Mouse (Mus musculus) frontal cortex, postnatal 36 days (tissue): ENCODE measurements around the gene Dcaf8.

Experiments
- DNase-seq, 2 experiments: peaks; one replicate each; pipeline ENCODE4 v3.0.0; 2022; ENCODE audit warnings: low spot score in 2 of 2

Gene Dcaf8

GRCm38 (mm10) chr1:172147835-172148278 lies at the start of gene Dcaf8:
Gene Dcaf8 (plus strand): TSS chr1:172148084.
- DNase-seq = peak; percentile 96 to 97

GRCm38 (mm10) chr1:172099325-172100033 lies 48.4 kb upstream of the Dcaf8 start:
- DNase-seq = no peak

- DNase-seq = no peak
These were observed 44.3 kb upstream of the Dcaf8 start for GRCm38 (mm10) chr1:172103619-172104018.

GRCm38 (mm10) chr1:172105101-172105500 lies 42.8 kb upstream of the Dcaf8 start:
- DNase-seq = no peak

- no peak for DNase-seq
These were observed 40.0 kb upstream of the Dcaf8 start for GRCm38 (mm10) chr1:172107777-172108477.

GRCm38 (mm10) chr1:172116948-172117347 lies 30.9 kb upstream of the Dcaf8 start:
- peak in 1 of 2 experiments; percentile 24 for DNase-seq

- DNase-seq = no peak
These were observed 28.8 kb upstream of the Dcaf8 start for GRCm38 (mm10) chr1:172119100-172119499.

GRCm38 (mm10) chr1:172119720-172120119 lies 28.2 kb upstream of the Dcaf8 start:
- peak in 1 of 2 experiments; percentile 45 for DNase-seq

GRCm38 (mm10) chr1:172122671-172123070 lies 25.2 kb upstream of the Dcaf8 start:
- DNase-seq = no peak

- no peak for DNase-seq
These were observed 23.3 kb upstream of the Dcaf8 start for GRCm38 (mm10) chr1:172124572-172124971.

- DNase-seq = peak; percentile 72 to 80
These were observed 21.2 kb upstream of the Dcaf8 start, which contains the start of gene Pex19 for GRCm38 (mm10) chr1:172126376-172127347. Gene Pex19 (plus strand): TSS chr1:172126755.

- no peak for DNase-seq
These were observed 20.4 kb upstream of the Dcaf8 start for GRCm38 (mm10) chr1:172127487-172127886.

GRCm38 (mm10) chr1:172128563-172128962 lies 19.3 kb upstream of the Dcaf8 start:
- DNase-seq = no peak

GRCm38 (mm10) chr1:172129108-172129507 lies 18.8 kb upstream of the Dcaf8 start:
- peak in 1 of 2 experiments; percentile 43 for DNase-seq

- no peak for DNase-seq
These were observed 18.1 kb upstream of the Dcaf8 start for GRCm38 (mm10) chr1:172129780-172130179.

- DNase-seq = no peak
These were observed 15.6 kb upstream of the Dcaf8 start for GRCm38 (mm10) chr1:172132319-172132718.

GRCm38 (mm10) chr1:172133535-172133934 lies 14.3 kb upstream of the Dcaf8 start:
- DNase-seq = peak in 1 of 2 experiments; percentile 19

- DNase-seq = no peak
These were observed 13.8 kb upstream of the Dcaf8 start for GRCm38 (mm10) chr1:172134072-172134471.

- no peak for DNase-seq
These were observed 7.7 kb upstream of the Dcaf8 start for GRCm38 (mm10) chr1:172140160-172140559.

GRCm38 (mm10) chr1:172140825-172141224 lies 7.1 kb upstream of the Dcaf8 start:
- DNase-seq = no peak

- no peak for DNase-seq
These were observed 6.4 kb upstream of the Dcaf8 start for GRCm38 (mm10) chr1:172141529-172141928.

- DNase-seq = peak in 1 of 2 experiments; percentile 80
These were observed 4.3 kb upstream of the Dcaf8 start for GRCm38 (mm10) chr1:172143570-172143969.
